Mouse (Mus musculus): ENCODE measurements around the gene Tbx6. TPM values are rescaled to one million over a fixed set of nuclear protein-coding genes. Genes with fewer than 3 reads are reported as not detected.
"Not testable (repeated sequence)": the region's sequence is repeated elsewhere in the genome, so short reads cannot be mapped to it uniquely, and the experiment has no call there.

Tbx6 gene
- total RNA-seq, 1 experiment from 2014 or later: not detected

DNA sequence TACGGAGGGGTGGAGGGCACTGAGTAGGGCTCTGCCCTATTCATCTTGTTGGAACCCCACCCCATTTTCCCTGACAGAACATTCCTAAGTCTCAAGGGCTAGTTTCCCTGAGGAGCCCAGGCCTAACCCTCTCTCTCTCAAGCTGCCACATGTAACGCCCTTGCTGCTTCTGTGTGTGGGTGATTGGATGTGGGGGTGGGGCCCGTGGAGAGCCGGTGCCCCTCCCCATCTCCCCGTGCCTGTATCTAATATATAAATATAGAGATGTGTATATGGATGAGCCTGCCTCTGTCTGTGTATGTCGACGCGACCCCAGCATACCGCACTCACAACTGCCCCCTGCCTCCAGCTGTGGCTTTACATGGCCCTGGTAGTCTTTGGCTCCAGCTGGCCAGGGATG, 15.7 kb upstream of the Tbx6 start:
- ATAC-seq (replicated peaks; ENCODE audit: low read depth, poor library complexity, severe bottlenecking): no peak

DNA sequence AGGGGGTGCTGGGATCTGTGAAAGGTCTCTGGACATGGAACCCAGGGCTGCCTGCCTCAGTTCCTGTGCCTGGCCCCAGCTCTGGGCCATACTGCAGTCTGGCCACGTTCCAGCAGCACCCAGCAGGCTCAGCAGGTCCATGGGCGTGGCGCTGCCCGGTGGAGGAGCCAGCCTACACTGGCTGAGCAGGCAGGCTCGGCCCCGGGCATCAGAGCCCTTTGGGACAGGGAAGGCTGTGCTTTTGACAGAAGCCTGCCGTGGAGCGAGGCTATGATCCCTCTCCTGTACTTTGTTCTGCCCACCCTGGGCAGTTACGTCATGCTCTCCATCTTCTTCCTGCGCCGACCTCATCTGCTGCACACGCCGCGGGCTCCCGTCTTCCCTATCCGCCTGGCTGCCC, 15.1 kb upstream of the Tbx6 start, which contains the start of gene Gdpd3:
Gdpd3 (plus strand) TSS at position 134 of the 400 bp plus-strand sequence.
- no peak for ATAC-seq (replicated peaks; ENCODE audit: low read depth, poor library complexity, severe bottlenecking)

DNA sequence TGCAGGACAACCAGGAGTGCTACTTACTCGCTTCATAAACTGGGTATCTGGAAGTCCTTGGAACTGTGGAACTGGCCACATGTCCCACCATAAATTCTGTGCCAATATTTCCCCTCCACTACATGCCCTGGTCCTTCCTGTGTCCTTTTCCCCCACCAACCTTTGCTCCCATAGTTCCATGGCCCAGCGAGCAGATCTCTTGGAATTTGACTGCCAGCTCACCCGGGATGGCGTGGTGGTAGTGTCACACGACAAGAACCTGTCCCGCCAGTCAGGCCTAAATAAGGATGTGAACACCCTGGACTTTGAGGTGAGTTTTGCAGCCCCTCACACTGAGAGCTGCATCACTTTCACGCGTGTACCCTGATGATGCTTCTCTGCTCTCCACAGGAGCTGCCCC, 14.3 kb upstream of the Tbx6 start:
- ATAC-seq (replicated peaks; ENCODE audit: low read depth, poor library complexity, severe bottlenecking): no peak

DNA sequence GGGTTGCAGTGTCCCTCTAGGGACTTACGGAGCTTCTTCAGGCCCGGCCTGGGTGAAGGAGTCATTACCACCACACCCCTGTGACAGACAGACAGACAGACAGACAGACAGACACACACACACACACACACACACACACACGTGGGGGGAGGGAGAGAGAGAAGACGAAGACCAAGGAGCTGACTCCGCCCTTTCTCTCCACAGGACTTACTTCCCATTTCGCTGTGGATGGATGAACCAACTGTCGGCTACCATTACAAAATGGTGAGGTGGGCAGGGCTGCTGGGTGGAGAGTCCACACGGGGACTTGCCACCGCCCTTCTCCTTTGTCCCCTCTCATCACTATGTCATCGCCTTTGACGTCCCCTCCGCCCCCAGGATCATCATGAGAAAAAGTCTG, 10.5 kb upstream of the Tbx6 start:
- peak; percentile 53 for ATAC-seq (replicated peaks; ENCODE audit: low read depth, poor library complexity, severe bottlenecking)

DNA sequence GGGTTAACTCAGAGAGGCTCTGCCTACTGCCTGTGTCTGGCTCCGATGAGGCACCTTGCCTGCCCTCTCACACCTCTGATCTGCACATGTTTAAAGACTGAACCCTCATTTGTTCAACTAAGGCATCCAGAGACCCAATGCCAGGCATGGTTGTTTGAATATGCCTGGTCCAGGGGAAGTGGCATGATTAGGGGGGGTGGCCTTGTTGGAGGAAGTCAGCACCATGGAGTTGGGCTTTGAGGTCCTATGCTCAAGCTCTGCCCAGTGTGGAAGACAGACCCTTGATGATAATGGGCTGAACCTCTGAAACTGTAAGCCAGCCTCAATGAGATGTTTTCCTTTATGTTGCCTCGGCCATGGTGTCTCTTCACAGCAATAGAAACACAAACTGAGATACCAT, 7.9 kb upstream of the Tbx6 start:
- ATAC-seq (replicated peaks; ENCODE audit: low read depth, poor library complexity, severe bottlenecking): no peak

DNA sequence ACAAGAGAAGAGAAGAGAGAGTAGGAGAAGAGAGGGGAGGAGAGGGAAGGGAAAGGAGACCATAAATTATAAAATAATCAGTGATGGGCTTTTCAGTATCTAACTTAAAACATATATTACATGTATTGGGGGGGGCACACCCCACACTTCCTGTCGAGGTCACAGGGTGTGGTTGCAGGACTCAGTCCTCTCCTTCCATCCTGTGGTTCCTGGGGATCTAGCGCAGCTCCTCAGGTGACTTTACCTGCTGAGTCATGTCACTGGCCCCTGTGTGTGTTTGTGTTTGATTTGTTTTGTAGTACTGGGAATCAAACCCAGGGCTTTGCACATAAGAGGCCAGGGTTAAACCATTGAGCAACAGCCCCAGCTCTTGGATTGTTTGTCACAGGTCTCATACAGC, 6.8 kb upstream of the Tbx6 start:
- no peak for ATAC-seq (replicated peaks; ENCODE audit: low read depth, poor library complexity, severe bottlenecking)

DNA sequence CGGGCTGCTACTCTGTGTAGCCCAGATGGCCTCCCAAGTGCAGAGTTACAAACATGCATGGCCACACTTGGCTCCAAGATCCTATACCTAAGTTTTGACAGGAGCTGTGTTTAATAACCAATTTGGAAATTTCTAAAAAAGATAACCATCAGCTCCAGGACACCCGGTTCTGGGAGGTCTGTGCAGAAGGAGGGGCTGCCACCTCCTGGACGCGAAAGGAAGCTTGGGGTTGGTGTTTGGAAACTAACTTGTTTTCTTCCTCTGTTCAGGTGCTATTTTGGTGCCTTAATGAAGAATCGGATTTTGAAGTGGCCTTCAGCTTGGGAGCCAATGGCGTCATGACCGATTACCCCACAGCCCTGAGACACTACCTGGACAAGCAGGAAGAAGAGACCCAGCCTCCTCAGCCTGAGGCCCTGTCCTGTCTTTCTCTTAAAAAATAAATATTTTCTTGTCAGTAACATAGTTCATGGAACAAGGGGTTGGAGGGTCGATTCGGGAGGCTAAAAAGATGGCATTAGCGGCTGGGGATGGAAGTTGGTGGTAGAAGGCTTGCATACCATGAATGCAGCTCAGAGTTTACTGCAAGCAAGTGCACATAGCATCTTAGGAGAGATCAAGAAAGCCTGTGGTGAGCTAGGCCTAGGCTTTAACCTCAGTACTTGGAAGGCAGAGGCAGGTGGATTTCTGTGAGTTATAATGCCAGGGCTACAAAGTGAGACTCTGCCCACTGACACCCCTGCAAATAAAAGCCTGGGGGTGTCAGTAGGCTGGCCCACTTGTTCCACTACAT, 5.9 kb upstream of the Tbx6 start:
- ATAC-seq (replicated peaks; ENCODE audit: low read depth, poor library complexity, severe bottlenecking): no peak

DNA sequence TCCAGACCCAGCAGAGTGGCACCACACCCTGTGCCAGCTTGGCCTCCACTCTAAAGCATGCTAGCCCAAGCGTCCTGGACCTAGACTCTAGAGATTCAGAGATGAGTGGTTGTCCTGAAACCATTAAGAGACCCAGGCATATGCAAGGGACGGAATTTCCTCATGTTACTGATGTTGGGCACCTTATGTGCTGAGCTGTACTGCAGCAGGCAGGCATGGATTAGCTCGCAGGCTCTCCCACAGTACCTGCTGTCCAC, 5.4 kb upstream of the Tbx6 start:
- no peak for ATAC-seq (replicated peaks; ENCODE audit: low read depth, poor library complexity, severe bottlenecking)

DNA sequence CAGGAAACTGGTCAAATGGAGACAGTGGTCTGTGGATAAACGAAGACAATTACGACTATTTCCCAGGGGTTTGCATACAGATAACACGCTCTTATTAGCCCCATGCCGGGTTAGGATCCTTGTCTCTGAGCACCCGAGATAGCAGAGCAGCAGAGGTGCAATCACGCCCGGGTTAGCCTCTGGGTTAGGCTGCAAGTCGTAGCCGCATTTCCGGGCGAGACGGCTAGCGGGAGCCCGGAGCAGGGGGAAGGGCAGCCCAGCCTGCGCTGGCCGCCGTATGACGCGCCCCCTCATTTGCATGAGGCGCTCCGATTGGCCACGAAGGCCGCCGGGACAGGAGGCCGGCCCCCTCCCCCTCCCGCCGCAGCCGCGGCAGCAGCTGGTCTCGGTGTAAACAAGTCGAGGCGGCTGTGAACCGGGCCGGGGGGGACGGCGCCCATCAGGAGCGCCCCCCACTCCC, 4.7 kb upstream of the Tbx6 start, which contains the start of gene Ypel3:
Ypel3 (plus strand) TSS at position 358 of the 460 bp plus-strand sequence.
- peak; percentile 85 for ATAC-seq (replicated peaks; ENCODE audit: low read depth, poor library complexity, severe bottlenecking)

DNA sequence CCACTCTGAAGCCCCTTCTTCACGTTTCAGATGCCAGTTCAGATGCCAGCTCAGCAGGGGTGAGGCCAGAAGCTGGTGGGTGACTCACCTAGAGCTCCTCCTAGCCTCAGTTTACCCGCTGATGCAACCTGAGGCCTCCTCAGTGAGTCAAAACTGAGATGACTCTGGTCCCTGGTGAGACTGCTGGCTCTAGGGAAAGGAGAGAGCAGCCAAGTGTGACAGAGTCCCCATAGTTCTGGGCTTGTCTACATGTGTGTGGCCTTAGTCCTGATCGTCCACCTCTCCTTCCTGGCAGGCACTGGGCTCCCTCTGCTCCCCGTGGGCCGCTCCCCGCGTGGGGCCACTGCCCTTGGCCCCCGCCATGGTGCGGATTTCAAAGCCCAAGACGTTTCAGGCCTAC, 3.8 kb upstream of the Tbx6 start:
- ATAC-seq (replicated peaks; ENCODE audit: low read depth, poor library complexity, severe bottlenecking): no peak

DNA sequence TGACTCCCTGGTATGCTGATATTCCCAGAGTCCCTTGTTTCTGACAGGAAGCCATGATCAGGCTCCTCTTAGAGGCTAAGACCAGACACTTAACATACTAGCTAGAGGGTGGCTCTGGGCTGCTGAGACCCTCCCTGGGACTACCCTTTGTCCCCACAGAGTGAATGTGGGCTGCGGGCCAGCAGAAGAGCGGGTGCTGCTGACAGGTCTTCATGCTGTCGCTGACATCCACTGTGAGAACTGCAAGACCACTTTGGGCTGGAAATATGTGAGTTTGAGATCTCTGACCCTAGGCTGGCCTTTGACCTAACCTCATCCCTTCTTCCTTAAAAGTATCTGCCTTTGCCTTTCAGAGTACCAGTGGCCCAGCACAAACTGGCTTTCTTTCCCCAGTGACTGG, 3.1 kb upstream of the Tbx6 start:
- ATAC-seq (replicated peaks; ENCODE audit: low read depth, poor library complexity, severe bottlenecking): no peak

DNA sequence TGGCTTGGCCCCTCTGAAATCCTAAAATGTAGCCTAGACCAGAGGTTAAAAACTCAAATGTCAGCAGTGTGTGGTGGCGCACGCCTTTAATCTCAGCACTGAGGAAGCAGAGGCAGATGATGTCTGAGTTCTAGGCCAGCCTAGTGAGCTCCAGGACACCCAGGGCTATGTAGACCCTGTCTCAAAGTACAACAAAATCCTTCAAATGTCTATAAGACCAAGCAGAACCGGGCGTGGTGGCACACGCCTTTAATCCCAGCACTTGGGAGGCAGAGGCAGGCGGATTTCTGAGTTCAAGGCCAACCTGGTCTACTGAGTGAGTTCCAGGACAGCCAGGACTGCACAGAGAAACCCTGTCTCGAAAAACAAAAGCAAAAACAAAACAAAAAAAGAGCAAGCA, 2.2 kb upstream of the Tbx6 start:
- ATAC-seq (replicated peaks; ENCODE audit: low read depth, poor library complexity, severe bottlenecking): not testable (repeated sequence)

DNA sequence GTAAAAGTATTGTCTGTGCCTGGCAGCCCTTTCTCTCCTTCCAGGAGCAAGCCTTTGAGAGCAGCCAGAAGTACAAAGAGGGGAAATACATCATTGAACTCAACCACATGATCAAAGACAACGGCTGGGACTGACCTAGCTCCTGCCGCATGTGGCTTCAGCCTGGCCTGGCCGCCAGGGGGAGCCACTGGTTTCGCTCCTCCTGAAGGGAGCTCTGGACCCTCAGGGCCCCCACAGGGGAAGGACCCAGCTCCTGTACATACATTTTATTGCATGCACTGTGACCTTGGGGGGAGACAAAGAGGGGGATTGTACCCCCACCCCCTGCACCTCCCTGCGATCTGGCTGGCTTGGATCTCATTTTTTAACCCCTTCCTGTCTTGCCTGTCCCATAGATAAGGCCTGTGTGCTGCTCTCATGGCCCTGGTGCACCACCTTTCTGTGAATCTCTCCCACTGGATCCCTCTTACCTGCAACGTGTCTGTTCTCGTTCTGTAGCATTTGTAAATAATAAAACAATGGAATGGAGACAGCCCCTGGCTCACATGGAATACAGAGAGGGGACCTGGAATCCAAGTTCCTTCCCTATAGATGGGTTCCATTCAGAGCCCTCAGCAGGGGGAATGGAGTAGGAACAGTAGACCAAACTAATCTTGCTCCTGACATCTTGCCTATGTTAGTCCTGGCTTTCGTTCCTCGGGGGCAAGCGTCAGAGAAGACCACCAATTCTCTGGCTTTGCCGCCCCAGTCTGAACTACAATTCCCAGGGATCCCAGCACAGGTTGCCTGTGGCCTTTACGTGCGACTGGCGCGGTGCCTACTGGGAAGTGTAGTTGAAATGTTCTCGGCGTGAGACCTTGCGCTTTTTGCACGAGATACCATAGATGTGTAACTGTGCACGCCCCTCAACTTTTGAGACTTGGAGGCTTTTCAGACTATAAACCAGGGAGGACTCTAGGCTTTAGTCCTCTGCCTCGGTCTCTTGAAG, 1.0 kb upstream of the Tbx6 start:
- peak; percentile 60 for ATAC-seq (replicated peaks; ENCODE audit: low read depth, poor library complexity, severe bottlenecking)

DNA sequence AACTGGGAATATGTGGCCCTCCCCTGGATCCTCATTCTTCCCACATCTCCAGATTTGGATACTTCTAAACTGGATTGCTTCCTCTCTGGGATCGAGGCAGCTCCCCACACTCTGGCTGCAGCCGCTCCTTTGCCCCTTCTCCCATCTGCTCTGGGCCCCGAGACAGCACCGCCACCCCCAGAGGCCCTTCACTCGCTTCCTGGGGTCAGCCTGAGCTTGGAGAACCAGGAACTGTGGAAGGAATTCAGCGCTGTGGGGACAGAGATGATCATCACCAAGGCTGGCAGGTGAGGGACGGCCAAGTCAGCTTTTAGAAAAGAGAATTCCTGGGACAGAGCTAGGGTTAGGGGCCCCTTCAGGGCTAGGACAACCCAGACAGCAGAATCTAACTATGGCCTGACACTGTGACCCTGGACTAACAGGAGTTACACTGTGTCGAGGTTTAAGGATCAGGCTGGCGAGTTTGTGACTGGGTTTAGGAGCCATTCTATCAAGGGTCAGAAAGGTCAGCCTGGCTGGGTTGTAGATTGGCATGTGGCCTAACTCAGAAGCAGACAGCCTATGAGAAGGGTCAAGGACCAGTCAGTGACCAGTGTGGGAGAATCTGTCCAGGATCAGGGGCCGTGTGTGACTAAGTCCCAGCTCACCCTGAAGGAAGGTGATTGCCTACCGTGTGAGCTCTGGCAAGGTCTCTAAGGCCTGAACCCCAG, 533 bp downstream of the Tbx6 start:
- ATAC-seq (replicated peaks; ENCODE audit: low read depth, poor library complexity, severe bottlenecking): no peak

DNA sequence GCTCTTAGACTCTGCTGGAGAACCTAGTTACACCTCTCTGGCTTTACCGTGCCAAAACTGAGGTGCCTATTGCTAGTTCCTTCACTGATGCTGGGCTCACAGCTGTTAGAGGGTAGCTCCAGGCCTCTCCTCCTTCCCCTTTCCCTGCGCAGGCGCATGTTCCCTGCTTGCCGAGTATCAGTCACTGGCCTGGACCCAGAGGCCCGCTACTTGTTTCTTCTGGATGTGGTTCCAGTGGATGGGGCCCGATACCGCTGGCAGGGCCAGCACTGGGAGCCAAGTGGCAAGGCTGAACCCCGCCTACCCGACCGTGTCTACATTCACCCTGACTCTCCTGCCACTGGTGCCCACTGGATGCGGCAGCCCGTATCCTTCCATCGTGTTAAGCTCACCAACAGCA, 1.4 kb downstream of the Tbx6 start:
- ATAC-seq (replicated peaks; ENCODE audit: low read depth, poor library complexity, severe bottlenecking): no peak

DNA sequence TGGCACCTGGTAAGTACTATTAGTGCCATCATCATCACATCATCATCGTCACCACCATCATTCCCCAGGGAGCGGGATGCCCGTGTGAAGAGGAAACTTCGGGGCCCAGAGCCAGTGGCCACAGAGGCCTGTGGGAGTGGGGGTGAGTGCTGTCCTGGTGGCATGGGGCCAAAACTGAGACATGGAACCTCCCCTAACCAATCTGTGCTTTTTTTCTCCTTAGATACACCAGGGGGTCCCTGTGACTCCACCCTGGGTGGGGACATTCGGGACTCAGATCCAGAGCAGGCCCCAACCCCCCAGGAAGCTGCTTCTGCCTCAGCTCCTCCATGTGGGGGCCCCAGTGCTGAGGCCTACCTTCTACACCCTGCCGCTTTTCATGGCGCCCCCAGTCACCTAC, 3.2 kb downstream of the Tbx6 start:
- no peak for ATAC-seq (replicated peaks; ENCODE audit: low read depth, poor library complexity, severe bottlenecking)

DNA sequence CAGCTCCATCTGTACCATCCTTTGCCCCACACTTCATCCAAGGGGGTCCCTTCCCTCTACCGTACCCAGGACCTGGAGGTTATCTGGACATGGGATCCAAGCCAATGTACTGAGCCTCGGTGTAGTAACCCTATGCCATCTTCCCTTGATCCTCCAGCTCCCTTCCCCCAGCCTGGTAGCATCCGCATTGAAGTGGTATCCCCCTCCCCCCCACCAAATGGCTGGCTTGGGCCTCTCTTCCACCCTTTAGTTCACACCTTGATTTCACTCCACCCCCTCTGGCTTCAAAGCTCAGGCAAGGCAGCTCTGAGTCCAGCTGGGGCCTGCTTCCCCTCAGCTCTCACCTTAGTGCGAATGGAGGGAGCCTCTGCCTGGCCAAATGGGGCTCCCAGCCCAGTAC, 3.8 kb downstream of the Tbx6 start:
- no peak for ATAC-seq (replicated peaks; ENCODE audit: low read depth, poor library complexity, severe bottlenecking)

DNA sequence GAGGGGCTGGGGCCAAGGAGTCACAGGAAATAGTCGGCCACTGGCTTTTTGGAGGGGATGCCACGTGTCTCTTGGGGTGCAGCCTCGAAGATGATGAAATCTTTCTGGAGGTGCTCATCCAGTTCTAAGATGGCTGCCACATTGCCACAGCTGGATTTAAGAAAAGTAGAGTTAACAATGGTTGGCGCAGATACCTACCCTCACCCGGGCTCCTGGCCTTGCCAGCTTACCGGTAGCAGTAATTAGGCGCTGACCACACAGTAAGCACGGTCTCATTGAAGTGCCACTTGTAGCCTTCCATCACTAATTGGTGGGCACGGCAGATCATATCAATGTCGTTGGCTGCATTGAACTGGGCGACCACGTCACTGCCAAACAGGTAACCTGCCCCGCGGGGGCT, 4.9 kb downstream of the Tbx6 start:
- no peak for ATAC-seq (replicated peaks; ENCODE audit: low read depth, poor library complexity, severe bottlenecking)

DNA sequence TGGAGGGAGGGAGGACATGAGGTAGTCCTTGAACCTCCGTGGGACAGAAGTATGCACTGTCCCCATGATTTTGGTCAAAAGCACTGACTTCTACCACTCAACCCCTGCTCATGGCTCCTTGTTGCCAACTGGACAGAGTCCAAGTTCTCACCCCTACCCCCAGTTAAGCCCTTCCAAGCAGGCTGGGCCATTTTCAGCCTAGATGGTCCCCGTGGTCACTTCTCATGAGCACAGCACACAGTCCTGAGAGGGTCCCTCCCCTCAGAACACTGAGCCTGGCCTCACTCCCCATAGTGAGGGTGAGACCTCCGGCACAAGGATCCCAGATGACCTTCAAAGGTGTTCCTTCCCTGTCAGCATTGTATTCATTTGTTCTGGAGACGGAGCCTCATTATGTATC, 7.9 kb downstream of the Tbx6 start:
- ATAC-seq (replicated peaks; ENCODE audit: low read depth, poor library complexity, severe bottlenecking): no peak

DNA sequence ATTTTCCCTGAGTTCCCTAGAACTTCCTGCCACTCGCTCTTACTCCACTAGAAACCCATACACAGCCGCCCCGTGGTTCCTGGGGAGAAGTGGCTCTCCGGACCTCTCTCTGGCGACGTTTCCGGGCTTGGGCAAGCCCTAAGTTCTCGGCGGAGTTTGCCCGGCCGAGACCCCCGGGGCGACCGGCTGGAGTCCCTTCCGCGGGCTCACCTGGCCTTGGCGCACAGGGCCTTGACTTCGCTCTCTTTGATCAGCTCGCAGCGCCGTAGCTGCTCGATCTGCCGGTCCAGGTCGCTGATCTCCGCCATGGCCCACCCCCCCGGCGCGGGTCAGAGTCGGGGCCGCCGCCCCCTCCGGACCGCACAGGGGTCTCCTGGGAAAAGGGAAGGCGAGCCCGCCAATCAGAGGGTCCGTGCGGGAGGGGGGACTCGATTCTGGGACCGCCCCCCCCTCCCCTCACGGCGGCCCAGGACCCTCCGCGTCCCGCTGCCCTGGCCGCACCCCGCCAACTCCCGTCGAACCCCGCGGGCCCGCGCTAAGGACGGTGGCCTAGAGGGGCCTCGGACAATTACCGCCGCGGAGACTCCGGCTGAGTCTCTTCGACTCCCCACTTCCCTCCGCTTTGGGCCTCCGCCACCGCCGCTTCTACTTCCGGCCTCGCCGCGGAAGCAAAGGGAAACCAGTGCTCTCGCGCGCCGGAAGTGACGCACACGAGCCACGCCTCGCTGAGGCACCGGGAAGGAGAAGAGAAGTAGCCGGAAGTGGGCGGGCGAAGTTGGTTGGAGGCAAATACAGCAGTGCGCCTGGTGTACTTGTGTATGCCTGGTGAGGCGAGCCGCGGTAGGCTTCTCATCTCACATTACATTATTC, 10.8 kb downstream of the Tbx6 start, which contains the start of gene Ppp4c:
Ppp4c (minus strand) TSS at position 646 of the 870 bp plus-strand sequence.
- ATAC-seq (replicated peaks; ENCODE audit: low read depth, poor library complexity, severe bottlenecking): peak; percentile 91
